Mouse (Mus musculus) embryo, embryonic 11.5 days (tissue): ENCODE results near the gene Ptcd2.

Experiments
- DNase-seq: peaks from one replicate; pipeline ENCODE4 v3.0.0-alpha.2; 2012; ENCODE audit warnings: low read depth, low spot score

Gene Ptcd2

GRCm38 (mm10) chr13:99304365-99304764 lies 40.1 kb downstream of the Ptcd2 start:
- no peak for DNase-seq

DNA sequence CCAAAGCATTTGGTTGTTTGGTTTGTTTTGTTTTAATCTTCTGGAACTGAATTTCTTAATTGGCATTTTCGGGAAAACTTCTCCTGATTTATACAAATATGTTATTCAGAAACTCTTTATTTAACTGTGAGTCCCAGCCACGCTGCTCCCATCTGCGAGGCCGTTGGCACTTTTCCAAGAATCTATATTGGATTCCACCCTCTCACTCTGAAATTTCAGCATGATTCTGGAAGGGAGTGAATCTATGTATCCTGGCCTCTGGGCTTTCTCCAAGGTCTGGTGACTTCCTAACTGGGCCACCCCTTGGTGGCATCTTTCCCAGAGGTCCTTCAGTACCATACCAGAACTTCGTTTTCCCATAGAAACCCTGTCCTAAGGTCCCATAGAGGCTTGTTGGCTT lies 40.7 kb downstream of the Ptcd2 start:
- DNase-seq = no peak

DNA sequence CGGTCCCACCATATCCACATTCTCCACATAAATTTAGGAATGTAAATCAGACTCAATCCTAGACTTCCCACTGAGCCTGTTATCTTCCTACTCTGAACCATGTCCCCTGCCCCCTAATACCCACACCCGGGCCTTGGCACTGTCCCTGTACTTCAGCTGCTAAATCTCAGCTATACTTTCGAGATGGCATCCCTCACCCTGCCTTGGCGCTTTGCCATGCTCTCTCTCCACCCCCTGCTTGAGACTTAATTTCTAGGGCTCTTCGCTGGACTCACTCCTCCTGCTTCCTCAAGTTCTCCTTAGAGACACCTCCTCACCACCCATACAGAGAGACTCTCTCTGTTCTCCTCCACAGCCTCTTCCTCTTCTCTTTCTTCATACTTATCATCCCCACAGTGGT lies 44.6 kb downstream of the Ptcd2 start:
- DNase-seq = no peak

GRCm38 (mm10) chr13:99294176-99294575 lies 50.3 kb downstream of the Ptcd2 start:
- no peak for DNase-seq

DNA sequence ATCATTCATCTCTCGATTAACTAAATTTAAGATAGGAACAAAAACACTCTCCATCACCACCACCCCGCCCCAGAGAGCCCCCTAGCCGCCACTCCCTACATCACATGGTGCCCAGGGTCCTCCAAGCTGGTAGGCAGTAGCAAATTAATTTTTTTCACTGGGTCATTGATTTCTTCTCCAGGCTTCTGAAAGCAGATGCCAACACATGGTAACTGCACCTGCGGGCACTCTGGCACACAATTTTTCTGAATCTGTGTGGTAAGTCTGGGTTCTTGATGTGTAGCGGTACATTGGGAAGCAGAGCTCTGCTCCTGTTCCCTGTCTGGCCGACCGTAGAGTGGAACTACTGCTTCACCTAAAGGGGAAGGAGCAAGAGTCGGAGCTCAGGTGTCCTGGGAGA lies 53.7 kb downstream of the Ptcd2 start:
- DNase-seq = no peak

- no peak for DNase-seq
Observed at GRCm38 (mm10) chr13:99287786-99288185, 56.7 kb downstream of the Ptcd2 start.

- no peak for DNase-seq
Observed at GRCm38 (mm10) chr13:99287207-99287606, 57.3 kb downstream of the Ptcd2 start.

GRCm38 (mm10) chr13:99285241-99285640 lies 59.3 kb downstream of the Ptcd2 start:
- DNase-seq = no peak

GRCm38 (mm10) chr13:99284400-99285160 lies 59.9 kb downstream of the Ptcd2 start:
- DNase-seq = no peak

DNA sequence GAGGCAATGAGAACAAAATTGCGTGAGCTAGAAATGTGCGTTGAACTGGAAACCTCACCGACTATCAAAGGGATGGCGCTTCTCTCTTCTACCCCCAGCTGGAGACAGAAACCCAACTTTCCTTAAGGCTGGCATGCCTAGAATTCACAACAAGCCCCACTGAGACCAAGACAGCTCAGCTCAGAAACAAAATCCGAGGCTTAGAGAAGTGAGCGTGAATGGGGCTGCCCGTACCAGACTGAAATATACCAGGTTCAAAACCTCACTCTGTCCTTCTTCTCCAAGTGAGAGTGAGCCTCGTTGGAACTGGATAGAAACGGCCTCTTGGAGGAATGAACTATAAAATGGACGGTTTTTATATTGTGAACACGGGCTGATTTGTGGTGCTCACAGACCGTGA lies 60.6 kb downstream of the Ptcd2 start:
- no peak for DNase-seq

DNA sequence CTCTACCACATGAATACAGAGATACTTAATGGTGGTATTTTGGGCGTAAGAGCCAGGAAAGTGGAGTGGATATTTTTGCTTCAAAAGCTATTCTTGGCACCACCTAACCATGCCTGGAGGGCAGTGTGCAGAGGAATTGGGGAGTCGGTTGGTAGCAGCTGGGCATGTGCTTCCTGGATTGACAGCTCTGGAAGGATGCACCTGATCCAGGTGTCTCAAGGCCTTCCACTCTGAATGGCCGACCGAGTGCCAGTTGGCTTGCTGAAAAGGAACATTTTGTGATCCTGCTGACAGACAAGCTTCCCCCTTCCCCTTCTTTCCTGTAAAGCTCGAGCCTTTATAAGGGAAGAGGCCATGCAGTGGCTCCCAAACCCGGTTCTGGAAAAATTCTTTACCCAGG lies 61.5 kb downstream of the Ptcd2 start:
- DNase-seq = no peak

GRCm38 (mm10) chr13:99279351-99279750 lies 65.2 kb downstream of the Ptcd2 start:
- no peak for DNase-seq

GRCm38 (mm10) chr13:99278511-99278910 lies 66.0 kb downstream of the Ptcd2 start:
- DNase-seq = no peak

DNA sequence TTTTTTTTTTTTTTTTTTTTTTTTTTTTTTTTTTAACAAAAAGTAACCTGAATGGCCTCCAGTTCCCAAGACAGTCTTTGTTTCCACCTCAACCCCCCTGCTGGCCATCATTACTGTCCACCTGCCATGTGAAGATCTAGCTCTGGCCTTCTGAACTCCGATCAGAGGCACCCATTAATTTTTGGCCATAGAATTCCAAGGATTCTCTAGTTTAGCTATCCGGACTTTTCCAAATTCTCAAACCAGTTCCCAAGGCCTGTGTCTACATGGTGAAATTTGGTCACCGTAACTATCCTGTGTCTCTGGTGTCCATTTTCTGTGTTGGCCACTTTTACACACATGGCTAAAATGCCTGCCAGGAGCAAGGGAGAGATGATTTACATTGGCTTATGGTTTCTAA lies 67.0 kb downstream of the Ptcd2 start:
- no peak for DNase-seq

- no peak for DNase-seq
Observed at GRCm38 (mm10) chr13:99272046-99272445, 72.5 kb downstream of the Ptcd2 start.
